Mouse (Mus musculus) megakaryocyte-erythroid progenitor cell, adult 5-6 weeks (primary cell): ENCODE measurements around the gene Nrp1. TPM values are rescaled to one million over a fixed set of nuclear protein-coding genes. Genes with fewer than 3 reads are reported as not detected.

Experiments
- ATAC-seq: replicated peaks from 2 replicates; pipeline ENCODE4 v1.8.0; 2016; ENCODE audit warnings: mild to moderate bottlenecking, inconsistent platforms; ENCODE audit not compliant: severe bottlenecking, poor library complexity, low FRiP score, low TSS enrichment
- total RNA-seq, 2 experiments: library from RNA; stranded (forward) in 1 of 2; stranded (reverse) in 1 of 2; fragments of 200-1000, 215-1000 nt in 1 of 2; fragments of >200 nt in 1 of 2; fragmentation: Nextera tagmentation in 1 of 2; gene quantifications; 2 replicates each; pipeline ENCODE4 v1.2.3; 2014 to 2017

Gene Nrp1
- total RNA-seq, 2 experiments from 2014 or later: 0.15 to 0.23 TPM

GRCm38 (mm10) chr8:128362940-128363595 lies 4.7 kb downstream of the Nrp1 start:
- ATAC-seq: peak; percentile 91

- ATAC-seq: no peak
Measured at GRCm38 (mm10) chr8:128370496-128370895, 12.1 kb downstream of the Nrp1 start.

- no peak for ATAC-seq
Measured at GRCm38 (mm10) chr8:128371026-128371425, 12.6 kb downstream of the Nrp1 start.

GRCm38 (mm10) chr8:128371789-128372188 lies 13.4 kb downstream of the Nrp1 start:
- ATAC-seq: no peak

DNA sequence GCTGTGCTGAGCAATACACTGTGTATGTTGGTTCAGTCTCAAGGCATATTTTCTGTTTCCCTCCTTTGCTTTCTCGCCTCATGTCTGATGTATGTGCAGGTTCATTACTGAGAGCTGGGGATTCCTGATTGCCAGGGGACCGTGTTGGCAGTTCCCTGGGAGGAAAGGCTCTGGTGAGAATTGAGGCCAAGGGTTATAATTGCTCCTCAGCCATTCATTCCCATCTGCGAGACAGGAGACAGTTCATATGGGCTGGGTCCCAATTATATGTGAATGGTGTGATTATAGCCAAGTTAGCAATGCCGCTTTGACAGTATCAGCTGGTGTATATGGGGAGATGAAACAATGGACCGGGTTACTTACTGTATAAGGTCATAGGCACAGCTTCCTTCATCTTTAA lies 14.3 kb downstream of the Nrp1 start:
- ATAC-seq: no peak

DNA sequence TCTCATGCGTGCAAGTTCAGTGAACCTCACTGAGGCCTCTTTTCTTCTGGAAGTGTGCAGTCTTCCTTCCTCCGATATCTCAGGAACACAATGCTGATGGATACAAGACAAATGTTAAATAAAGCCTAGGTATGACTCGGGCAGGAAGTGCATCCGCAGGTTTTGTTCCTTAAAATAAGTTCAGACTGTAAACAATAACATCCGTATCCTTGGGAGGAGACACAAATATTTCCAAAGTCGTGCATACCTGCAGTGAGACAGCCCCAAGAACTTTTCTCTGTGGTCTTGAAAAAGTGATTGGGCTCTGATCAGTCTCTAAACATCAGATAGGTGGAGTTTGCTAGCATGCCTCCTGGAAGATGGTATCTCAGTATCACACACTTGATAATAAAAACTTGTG lies 15.0 kb downstream of the Nrp1 start:
- ATAC-seq: no peak

GRCm38 (mm10) chr8:128375291-128375690 lies 16.9 kb downstream of the Nrp1 start:
- ATAC-seq: no peak

- ATAC-seq: no peak
Measured at GRCm38 (mm10) chr8:128383176-128383575, 24.8 kb downstream of the Nrp1 start.

DNA sequence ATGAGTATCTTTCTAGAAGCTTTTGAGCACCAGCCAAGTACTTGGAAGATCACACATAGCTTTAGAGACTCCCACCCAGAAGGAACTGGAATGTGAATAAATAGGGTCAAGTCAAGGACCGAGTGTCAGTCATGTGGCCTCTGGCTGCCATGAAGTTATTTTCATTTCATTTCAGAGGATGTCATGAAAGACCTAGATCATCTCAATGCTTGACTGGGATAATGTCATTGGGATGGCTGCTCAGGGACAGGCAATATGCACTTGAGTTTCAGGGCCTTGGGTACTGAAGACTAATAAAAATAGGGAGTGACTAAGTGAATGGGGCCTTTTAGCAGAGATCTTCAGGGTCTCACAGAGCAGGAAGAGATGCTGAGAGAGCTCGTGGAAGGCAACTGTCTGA lies 26.0 kb downstream of the Nrp1 start:
- no peak for ATAC-seq

DNA sequence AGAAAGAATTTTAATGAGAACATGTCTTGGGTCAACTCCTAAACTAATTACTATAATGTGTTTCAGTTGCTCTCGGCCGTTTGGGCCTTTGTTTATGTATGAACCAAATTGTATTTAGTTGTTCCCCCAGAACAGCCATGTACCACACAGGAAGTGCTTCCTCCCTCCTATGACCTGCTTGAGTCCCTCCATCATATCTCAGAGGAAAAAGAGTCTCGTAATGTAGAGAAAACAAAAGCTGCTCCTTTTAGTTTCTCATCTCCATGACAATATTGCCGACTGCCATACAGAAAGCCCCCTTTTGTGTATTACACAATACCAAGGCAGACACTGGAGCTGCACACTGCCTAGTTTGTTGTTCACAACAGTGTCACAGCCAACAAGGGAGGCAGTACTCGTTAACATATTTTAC lies 26.5 kb downstream of the Nrp1 start:
- ATAC-seq: no peak

DNA sequence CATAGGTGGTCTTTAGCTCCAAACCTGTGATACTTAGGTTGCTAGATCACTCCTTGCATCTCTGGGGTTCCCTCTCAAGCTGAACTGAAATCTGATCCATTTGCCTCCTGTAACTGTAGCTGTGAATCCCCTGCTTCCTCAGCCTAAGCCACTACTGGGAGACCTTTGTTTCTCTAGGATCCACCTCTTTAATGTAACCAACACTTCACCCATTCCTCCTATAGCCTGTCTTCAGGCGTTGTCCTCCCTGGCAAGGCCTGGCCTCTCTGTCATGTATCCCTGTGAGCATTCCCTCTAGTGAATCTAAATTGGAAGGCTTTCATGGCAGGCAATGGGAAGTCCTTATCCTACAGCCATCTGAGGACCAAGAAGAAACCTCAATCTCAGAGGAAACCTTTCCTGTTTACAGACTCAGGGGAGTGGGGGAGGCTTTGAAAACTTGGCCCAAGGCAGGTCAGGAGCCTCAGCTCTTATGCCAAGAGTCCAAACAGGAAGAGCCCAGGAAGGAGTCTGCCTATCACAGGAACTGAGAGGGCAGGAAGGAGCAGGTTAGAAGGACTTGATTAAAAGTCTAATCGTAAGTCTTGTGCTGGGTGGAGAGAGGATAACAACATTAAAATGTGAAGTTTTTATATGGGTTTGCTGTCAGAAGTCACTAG lies 28.7 kb downstream of the Nrp1 start:
- no peak for ATAC-seq

DNA sequence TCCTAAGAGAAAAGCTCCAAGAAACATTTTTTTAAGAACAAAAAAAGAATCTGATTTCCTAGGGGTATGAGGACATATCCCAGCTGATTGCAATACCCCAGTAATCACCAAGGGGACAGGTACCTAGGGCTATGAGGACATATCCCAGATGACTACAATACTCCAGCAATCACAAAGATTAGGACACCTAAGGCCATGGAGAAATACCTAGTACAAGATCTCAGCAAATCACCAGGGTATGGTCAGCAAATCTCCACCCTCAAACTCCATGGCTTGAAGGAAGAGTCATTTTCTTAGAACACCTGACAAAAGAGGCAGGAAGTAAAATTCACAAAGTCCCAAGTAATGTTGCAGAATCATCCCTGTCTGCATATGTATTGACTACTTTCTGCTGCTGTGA lies 32.4 kb downstream of the Nrp1 start:
- ATAC-seq: no peak

- no peak for ATAC-seq
Measured at GRCm38 (mm10) chr8:128391182-128391760, 32.9 kb downstream of the Nrp1 start.

GRCm38 (mm10) chr8:128394671-128395193 lies 36.3 kb downstream of the Nrp1 start:
- ATAC-seq: no peak

DNA sequence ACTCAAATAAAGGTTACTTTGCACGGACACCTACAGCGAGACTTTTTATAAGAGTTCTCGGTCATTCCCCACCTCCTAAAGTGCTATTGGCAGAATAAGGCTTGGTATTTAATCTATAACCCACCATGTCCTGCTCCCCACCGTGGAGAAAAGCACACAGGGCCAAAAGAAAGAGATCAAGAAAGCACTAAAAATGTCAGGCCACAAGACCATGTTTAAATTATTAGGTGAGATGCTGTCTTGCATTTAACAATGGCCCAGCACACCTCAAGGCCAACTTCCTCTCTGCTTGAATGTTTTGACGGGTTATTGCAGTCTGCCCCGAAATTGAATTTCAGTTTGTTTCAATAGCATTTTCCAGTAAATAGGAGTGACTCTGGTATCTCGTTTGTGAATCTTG lies 38.6 kb downstream of the Nrp1 start:
- ATAC-seq: no peak

- no peak for ATAC-seq
Measured at GRCm38 (mm10) chr8:128397441-128397840, 39.0 kb downstream of the Nrp1 start.

DNA sequence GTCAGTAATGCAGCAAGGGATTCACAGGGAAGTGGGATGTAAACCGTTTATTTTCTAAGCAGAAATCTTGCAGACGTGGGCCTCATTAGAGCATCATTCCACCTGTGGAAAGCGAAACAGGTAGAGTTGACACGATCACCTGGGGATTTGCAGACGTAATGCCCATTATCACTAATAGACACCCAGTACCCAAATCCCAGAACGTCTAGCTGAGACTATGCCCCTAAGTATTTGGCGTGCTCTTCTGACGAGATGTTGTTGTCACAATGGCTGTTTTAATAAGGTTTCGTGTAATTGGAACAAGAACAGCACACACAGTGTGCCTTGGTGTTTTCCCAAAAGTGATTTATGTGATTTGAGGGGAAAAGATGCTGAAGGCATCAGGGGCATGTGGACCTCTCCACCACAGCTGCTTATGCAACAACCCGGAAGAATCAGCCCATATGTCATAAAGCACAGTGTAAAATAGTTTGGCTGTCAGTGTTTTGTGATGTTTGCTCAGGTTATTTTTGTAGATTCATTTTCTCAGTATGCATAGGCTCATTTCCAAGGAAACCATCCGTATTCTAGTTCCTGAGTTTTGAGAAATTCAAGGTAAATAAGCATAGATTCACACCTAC lies 40.2 kb downstream of the Nrp1 start:
- no peak for ATAC-seq

- no peak for ATAC-seq
Measured at GRCm38 (mm10) chr8:128400286-128400685, 41.9 kb downstream of the Nrp1 start.

GRCm38 (mm10) chr8:128404876-128405275 lies 46.5 kb downstream of the Nrp1 start:
- no peak for ATAC-seq

DNA sequence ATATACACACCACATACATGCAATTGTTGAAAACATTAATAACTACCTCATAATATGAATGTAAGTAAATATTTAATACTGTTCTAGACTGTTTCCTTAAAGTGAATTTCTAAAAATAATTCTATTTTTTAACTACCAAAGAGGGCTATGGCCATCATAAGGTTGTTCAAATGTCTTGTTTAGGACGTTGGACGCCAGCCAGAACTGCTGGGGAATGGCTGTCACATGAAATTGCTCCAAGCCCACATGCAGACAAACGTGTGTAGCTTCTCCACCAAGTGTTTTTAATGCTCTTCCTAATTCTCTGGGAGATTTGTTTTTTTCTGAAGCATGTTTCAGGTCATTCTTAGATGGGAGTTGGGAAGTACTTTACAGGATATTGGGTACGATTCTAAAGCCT lies 55.0 kb downstream of the Nrp1 start:
- ATAC-seq: no peak
